Mouse (Mus musculus): Measurements from ENCODE around the gene Emid1. TPM values are rescaled to one million over a fixed set of nuclear protein-coding genes. Genes with fewer than 3 reads are reported as not detected.

Emid1 gene
- polyA plus RNA-seq, 1 experiment from 2014 or later: 14.6 TPM

GRCm38 (mm10) chr11:5057064-5057463 is 95.0 kb downstream of the Emid1 start:
- no peak for DNase-seq (ENCODE audit: low spot score)
- Histone ChIP-seq H3K27ac (no peak overlapping the region), H3K9me3 (peaks cover 2% of the 10 kb centered on the region; the same call in 1 of the 2 replicates), H3K36me3 (0 out of 2 replicates have a peak, but pooled peaks cover 5% of the 10 kb centered on the region), H3K4me3 (no peak overlapping the region), H3K27me3 (ENCODE audit: insufficient read depth, poor library complexity, severe bottlenecking) (peaks cover 75% of the 10 kb centered on the region), H3K4me1 (peaks cover 50% of the 10 kb centered on the region)
- WGBS: 59% methylated on average over 8 of the region's 8 CpGs

Other genes with a start within 250 kb of the Emid1 start
- gene Nefh, start 204.2 kb downstream of the Emid1 start, polyA plus RNA-seq (2016; fragmentation: Nextera tagmentation; extraction: Ambion mirVana): 0.39 and 0.74 TPM in 2 replicates
- 55.7 and 62.6 TPM in 2 replicates for gene Ap1b1, start 165.4 kb downstream of the Emid1 start, polyA plus RNA-seq (2016; fragmentation: Nextera tagmentation; extraction: Ambion mirVana)
- gene Rasl10a, start 94.1 kb downstream of the Emid1 start, polyA plus RNA-seq (2016; fragmentation: Nextera tagmentation; extraction: Ambion mirVana): 1.1 and 1.4 TPM in 2 replicates
- 27.0 and 34.4 TPM in 2 replicates for gene Gas2l1, start 86.9 kb downstream of the Emid1 start, polyA plus RNA-seq (2016; fragmentation: Nextera tagmentation; extraction: Ambion mirVana)
- 34.2 and 35.0 TPM in 2 replicates for gene Rhbdd3, start 53.3 kb downstream of the Emid1 start, polyA plus RNA-seq (2016; fragmentation: Nextera tagmentation; extraction: Ambion mirVana)
- 569 and 680 TPM in 2 replicates for gene Ewsr1, start 53.0 kb downstream of the Emid1 start, polyA plus RNA-seq (2016; fragmentation: Nextera tagmentation; extraction: Ambion mirVana)
- gene Kremen1, start 109.3 kb upstream of the Emid1 start, polyA plus RNA-seq (2016; fragmentation: Nextera tagmentation; extraction: Ambion mirVana): 18.3 and 34.4 TPM in 2 replicates